Mouse (Mus musculus): ENCODE measurements around the gene Borcs8. TPM values are rescaled to one million over a fixed set of nuclear protein-coding genes. Genes with fewer than 3 reads are reported as not detected.

Gene Borcs8
- total and polyA plus RNA-seq, 2 experiments from 2014 or later = 32.1 to 68.4 TPM

GRCm38 (mm10) chr8:70159211-70159610 is 19.9 kb downstream of the Borcs8 start:
- Histone ChIP-seq H3K4me2 (ENCODE audit: low read depth, low read length) (no peak overlapping the region), H3K27ac (ENCODE audit: low read depth) (no peak overlapping the region), H3K4me3 (ENCODE audit: low read depth, low read length) (no peak overlapping the region), H3K9ac (replicated peaks; ENCODE audit: low read depth, low read length) (no peak overlapping the region), H3K36me3 (replicated peaks; ENCODE audit: control insufficient read depth, insufficient read depth, low read length) (no peaks in the 10 kb centered on the region), H3K9me3 (replicated peaks; ENCODE audit: control insufficient read depth, low read length) (no peaks in the 10 kb centered on the region), H3K27me3 (ENCODE audit: control insufficient read depth, insufficient read depth, low read length) (no peaks in the 10 kb centered on the region), H3K4me1 (ENCODE audit: control insufficient read depth, insufficient read depth) (no peaks in the 10 kb centered on the region)
- TF ChIP-seq EP300 (IDR thresholded peaks at IDR 0.05; ENCODE audit: low read depth) (no peak), CTCF (IDR thresholded peaks at IDR 0.05; ENCODE audit: low read depth) (no peak)
- DNase-seq (ENCODE audit: low spot score) (no peak), ATAC-seq (ENCODE audit: insufficient read depth, low read depth) (no peak)
- 88% methylated on average over 4 of the region's 4 CpGs for WGBS

- H3K27me3 ChIP-seq (ENCODE audit: control insufficient read depth, insufficient read depth, low read length) = peaks cover 1% of the 10 kb centered on the region
- no peaks in the 10 kb centered on the region for H3K9me3 ChIP-seq (replicated peaks; ENCODE audit: control insufficient read depth, low read length)
- H3K36me3 ChIP-seq (replicated peaks; ENCODE audit: control insufficient read depth, insufficient read depth, low read length) = no peaks in the 10 kb centered on the region
- H3K4me2 ChIP-seq (ENCODE audit: low read depth, low read length) = no peak overlapping the region
- no peak for ATAC-seq (ENCODE audit: insufficient read depth, low read depth)
- no peak for DNase-seq (ENCODE audit: low spot score)
- no peak overlapping the region for H3K4me3 ChIP-seq (ENCODE audit: low read depth, low read length)
- H3K27ac ChIP-seq (ENCODE audit: low read depth) = no peak overlapping the region; the same call in 1 of the 2 replicates
- 54% methylated on average over 13 of the region's 13 CpGs for WGBS
- no peak for TF ChIP-seq CTCF (IDR thresholded peaks at IDR 0.05; ENCODE audit: low read depth)
- no peak for TF ChIP-seq EP300 (IDR thresholded peaks at IDR 0.05; ENCODE audit: low read depth)
- H3K4me1 ChIP-seq (ENCODE audit: control insufficient read depth, insufficient read depth) = no peaks in the 10 kb centered on the region
- H3K9ac ChIP-seq (replicated peaks; ENCODE audit: low read depth, low read length) = no peak overlapping the region
These were observed 20.7 kb downstream of the Borcs8 start for GRCm38 (mm10) chr8:70160015-70160414.

- TF ChIP-seq EP300 (IDR thresholded peaks at IDR 0.05; ENCODE audit: low read depth) (no peak), CTCF (IDR thresholded peaks at IDR 0.05; ENCODE audit: low read depth) (no peak)
- H3K4me1 ChIP-seq (ENCODE audit: control insufficient read depth, insufficient read depth) = no peaks in the 10 kb centered on the region
- WGBS = 77% methylated on average over 3 of the region's 3 CpGs
These were observed 24.0 kb downstream of the Borcs8 start for GRCm38 (mm10) chr8:70163316-70163715.

GRCm38 (mm10) chr8:70166504-70167110 is 27.3 kb downstream of the Borcs8 start:
- DNase-seq (ENCODE audit: low spot score) (peak; percentile 69), ATAC-seq (ENCODE audit: insufficient read depth, low read depth) (peak; percentile 86)
- 2% methylated on average over 19 of the region's 21 CpGs for WGBS
- H3K4me1 ChIP-seq (ENCODE audit: control insufficient read depth, insufficient read depth) = no peaks in the 10 kb centered on the region
- no peaks in the 10 kb centered on the region for H3K36me3 ChIP-seq (replicated peaks; ENCODE audit: control insufficient read depth, insufficient read depth, low read length)
- H3K4me2 ChIP-seq (ENCODE audit: low read depth, low read length) = peak overlapping the region; percentile 50
- H3K9me3 ChIP-seq (replicated peaks; ENCODE audit: control insufficient read depth, low read length) = no peaks in the 10 kb centered on the region
- TF ChIP-seq EP300 (IDR thresholded peaks at IDR 0.05; ENCODE audit: low read depth) (no peak), CTCF (IDR thresholded peaks at IDR 0.05; ENCODE audit: low read depth) (peak; percentile 93)
- H3K27me3 ChIP-seq (ENCODE audit: control insufficient read depth, insufficient read depth, low read length) = peaks cover 13% of the 10 kb centered on the region
- H3K27ac ChIP-seq (ENCODE audit: low read depth) = no peak overlapping the region
- H3K4me3 ChIP-seq (ENCODE audit: low read depth, low read length) = peak overlapping the region; percentile 18; the same call in 1 of the 2 replicates
- H3K9ac ChIP-seq (replicated peaks; ENCODE audit: low read depth, low read length) = no peak overlapping the region

More at GRCm38 (mm10) chr8:70163316-70163715, 24.0 kb downstream of the Borcs8 start:
- no peaks in the 10 kb centered on the region for H3K36me3 ChIP-seq (replicated peaks; ENCODE audit: control insufficient read depth, insufficient read depth, low read length)
- no peaks in the 10 kb centered on the region for H3K9me3 ChIP-seq (replicated peaks; ENCODE audit: control insufficient read depth, low read length)
- ATAC-seq (ENCODE audit: insufficient read depth, low read depth) (no peak), DNase-seq (ENCODE audit: low spot score) (no peak)
- H3K27me3 ChIP-seq (ENCODE audit: control insufficient read depth, insufficient read depth, low read length) = peaks cover 13% of the 10 kb centered on the region
- no peak overlapping the region for H3K4me3 ChIP-seq (ENCODE audit: low read depth, low read length)
- no peak overlapping the region for H3K4me2 ChIP-seq (ENCODE audit: low read depth, low read length)
- H3K9ac ChIP-seq (replicated peaks; ENCODE audit: low read depth, low read length) = no peak overlapping the region
- no peak overlapping the region for H3K27ac ChIP-seq (ENCODE audit: low read depth)

GRCm38 (mm10) chr8:70170116-70170515 is 30.8 kb downstream of the Borcs8 start:
- H3K9me3 ChIP-seq (replicated peaks; ENCODE audit: control insufficient read depth, low read length) = no peaks in the 10 kb centered on the region
- H3K27me3 ChIP-seq (ENCODE audit: control insufficient read depth, insufficient read depth, low read length) = peaks cover 11% of the 10 kb centered on the region
- H3K4me3 ChIP-seq (ENCODE audit: low read depth, low read length) = no peak overlapping the region
- no peak overlapping the region for H3K27ac ChIP-seq (ENCODE audit: low read depth)
- no peak for DNase-seq (ENCODE audit: low spot score)
- H3K4me1 ChIP-seq (ENCODE audit: control insufficient read depth, insufficient read depth) = peaks cover 16% of the 10 kb centered on the region
- no peak for ATAC-seq (ENCODE audit: insufficient read depth, low read depth)
- H3K36me3 ChIP-seq (replicated peaks; ENCODE audit: control insufficient read depth, insufficient read depth, low read length) = no peaks in the 10 kb centered on the region
- no peak overlapping the region for H3K4me2 ChIP-seq (ENCODE audit: low read depth, low read length)
- WGBS = 68% methylated on average over 3 of the region's 3 CpGs
- H3K9ac ChIP-seq (replicated peaks; ENCODE audit: low read depth, low read length) = no peak overlapping the region
- TF ChIP-seq EP300 (IDR thresholded peaks at IDR 0.05; ENCODE audit: low read depth) (no peak), CTCF (IDR thresholded peaks at IDR 0.05; ENCODE audit: low read depth) (no peak)

- H3K4me3 ChIP-seq (ENCODE audit: low read depth, low read length) = no peak overlapping the region
- H3K9me3 ChIP-seq (replicated peaks; ENCODE audit: control insufficient read depth, low read length) = no peaks in the 10 kb centered on the region
- DNase-seq (ENCODE audit: low spot score) (no peak), ATAC-seq (ENCODE audit: insufficient read depth, low read depth) (no peak)
- WGBS = 78% methylated on average over 3 of the region's 3 CpGs
- no peak for TF ChIP-seq EP300 (IDR thresholded peaks at IDR 0.05; ENCODE audit: low read depth)
- TF ChIP-seq CTCF (IDR thresholded peaks at IDR 0.05; ENCODE audit: low read depth) = no peak
- H3K9ac ChIP-seq (replicated peaks; ENCODE audit: low read depth, low read length) = no peak overlapping the region
- H3K4me2 ChIP-seq (ENCODE audit: low read depth, low read length) = no peak overlapping the region
- H3K27ac ChIP-seq (ENCODE audit: low read depth) = no peak overlapping the region
- H3K4me1 ChIP-seq (ENCODE audit: control insufficient read depth, insufficient read depth) = peaks cover 16% of the 10 kb centered on the region
- H3K27me3 ChIP-seq (ENCODE audit: control insufficient read depth, insufficient read depth, low read length) = peaks cover 5% of the 10 kb centered on the region; the same call in 1 of the 2 replicates
- H3K36me3 ChIP-seq (replicated peaks; ENCODE audit: control insufficient read depth, insufficient read depth, low read length) = no peaks in the 10 kb centered on the region
These were observed 31.4 kb downstream of the Borcs8 start for GRCm38 (mm10) chr8:70170748-70171147.
